Mouse (Mus musculus): ENCODE measurements at regions not wholly inside any gene's neighbourhood (a gene's known extent, or its start where the extent isn't known, plus 50 kb on each side); places are given as distances from the start of the nearest gene placed in this dataset.
A peak's percentile ranks its signal among the peaks of the same experiment; 100 is the strongest.

DNA sequence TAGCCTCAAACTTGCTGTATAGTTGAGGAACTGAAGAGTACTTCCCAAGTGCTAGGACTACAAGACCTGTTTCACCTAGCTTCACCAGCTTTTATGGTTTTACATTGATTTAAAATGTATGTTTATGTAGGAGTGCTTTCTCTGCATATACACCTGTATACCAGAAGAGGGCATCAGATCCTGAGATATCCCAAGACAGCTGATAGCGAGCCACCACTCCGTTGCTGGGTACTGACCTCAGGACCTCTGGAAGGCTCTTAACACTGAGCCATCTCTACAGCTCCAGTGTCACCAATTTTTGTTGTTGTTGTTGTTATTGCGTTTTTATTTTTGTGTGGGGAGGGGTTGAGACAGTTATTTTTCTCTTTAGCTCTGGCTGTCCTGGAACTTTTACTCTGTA lies 55.9 kb upstream of the Ddx3x start:
- TF ChIP-seq MAFK (IDR thresholded peaks at IDR 0.05; ENCODE audit: insufficient read depth, low read depth, low read length) (no peak), HCFC1 (IDR thresholded peaks at IDR 0.05; ENCODE audit: borderline replicate concordance, insufficient read depth, low read length) (no peak), ZNF384 (IDR thresholded peaks at IDR 0.05; ENCODE audit: low read depth, low read length) (no peak), ZC3H11A (IDR thresholded peaks at IDR 0.05; ENCODE audit: borderline replicate concordance, low read depth, low read length) (peak; percentile 93)
- Histone ChIP-seq H3K4me3 (ENCODE audit: insufficient read depth in 1 of 2, low read depth in 1 of 2, low read length in 2 of 2, poor library complexity in 1 of 2, severe bottlenecking in 1 of 2) (no peak overlapping the region), H3K27ac (ENCODE audit: insufficient read depth, low read depth, low read length, poor library complexity, severe bottlenecking) (no peak overlapping the region), H3K9ac (ENCODE audit: insufficient read depth, low read depth, low read length, poor library complexity, severe bottlenecking) (no peak overlapping the region), H3K36me3 (ENCODE audit: control insufficient read depth, insufficient read depth, low read length, poor library complexity, severe bottlenecking) (no peaks in the 10 kb centered on the region), H3K9me3 (ENCODE audit: control insufficient read depth, insufficient read depth, low read depth, low read length) (no peaks in the 10 kb centered on the region), H3K4me1 (ENCODE audit: control insufficient read depth in 2 of 2, insufficient read depth in 2 of 2, low read length in 2 of 2, poor library complexity in 1 of 2) (no peaks in the 10 kb centered on the region)
- DNase-seq (ENCODE audit: low read depth, low spot score): no peak
- in situ Hi-C loops (cut with MboI; ENCODE audit: low sequenced_read_pairs in 2 of 2, unreplicated experiment in 2 of 2): loop anchor here (25.0 kb wide), 5 partner anchors 237 to 538 kb away; partner anchors contain the start of genes Gpr82 (in 2 of the 2) and Nyx (in 2 of the 2)

- no peak for TF ChIP-seq MAFK (IDR thresholded peaks at IDR 0.05; ENCODE audit: insufficient read depth, low read depth, low read length)
- no peak for TF ChIP-seq ZNF384 (IDR thresholded peaks at IDR 0.05; ENCODE audit: low read depth, low read length)
- no peak for TF ChIP-seq CHD2 (IDR thresholded peaks at IDR 0.05; ENCODE audit: low read depth, low read length)
- TF ChIP-seq HCFC1 (IDR thresholded peaks at IDR 0.05; ENCODE audit: borderline replicate concordance, insufficient read depth, low read length): no peak
- TF ChIP-seq ZC3H11A (IDR thresholded peaks at IDR 0.05; ENCODE audit: borderline replicate concordance, low read depth, low read length): no peak
- DNase-seq (ENCODE audit: low read depth, low spot score): no peak
- no peak overlapping the region for H3K27ac ChIP-seq (ENCODE audit: insufficient read depth, low read depth, low read length, poor library complexity, severe bottlenecking)
- H3K9ac ChIP-seq (ENCODE audit: insufficient read depth, low read depth, low read length, poor library complexity, severe bottlenecking): no peak overlapping the region
- no peaks in the 10 kb centered on the region; a peak in 1 of 4 replicates for H3K4me1 ChIP-seq (ENCODE audit: control insufficient read depth in 2 of 2, insufficient read depth in 2 of 2, low read length in 2 of 2, poor library complexity in 1 of 2)
- H3K36me3 ChIP-seq (ENCODE audit: control insufficient read depth, insufficient read depth, low read length, poor library complexity, severe bottlenecking): no peaks in the 10 kb centered on the region
- no peaks in the 10 kb centered on the region for H3K9me3 ChIP-seq (ENCODE audit: control insufficient read depth, insufficient read depth, low read depth, low read length)
- no peak overlapping the region for H3K4me3 ChIP-seq (ENCODE audit: insufficient read depth in 1 of 2, low read depth in 1 of 2, low read length in 2 of 2, poor library complexity in 1 of 2, severe bottlenecking in 1 of 2)
- in situ Hi-C loops (cut with MboI; ENCODE audit: low sequenced_read_pairs in 2 of 2, unreplicated experiment in 2 of 2): loop anchor here (25.0 kb wide), 2 partner anchors 236 to 436 kb away; partner anchors contain the start of genes Gpr82 (in 2 of the 2) and Nyx (in 2 of the 2)
These were observed 54.3 kb upstream of the Ddx3x start for GRCm38 (mm10) chrX:13226429-13226828.

GRCm38 (mm10) chrX:13229891-13230614 lies 50.7 kb upstream of the Ddx3x start:
- no peak for DNase-seq (ENCODE audit: low read depth, low spot score)
- Histone ChIP-seq H3K27ac (ENCODE audit: insufficient read depth, low read depth, low read length, poor library complexity, severe bottlenecking) (peak overlapping the region; percentile 80; the same call in 1 of the 2 replicates), H3K4me1 (ENCODE audit: control insufficient read depth in 2 of 2, insufficient read depth in 2 of 2, low read length in 2 of 2, poor library complexity in 1 of 2) (no peaks in the 10 kb centered on the region; a peak in 1 of 4 replicates), H3K4me3 (ENCODE audit: insufficient read depth in 1 of 2, low read depth in 1 of 2, low read length in 2 of 2, poor library complexity in 1 of 2, severe bottlenecking in 1 of 2) (peak overlapping the region; percentile 53 to 68), H3K9me3 (ENCODE audit: control insufficient read depth, insufficient read depth, low read depth, low read length) (no peaks in the 10 kb centered on the region), H3K36me3 (ENCODE audit: control insufficient read depth, insufficient read depth, low read length, poor library complexity, severe bottlenecking) (no peaks in the 10 kb centered on the region), H3K9ac (ENCODE audit: insufficient read depth, low read depth, low read length, poor library complexity, severe bottlenecking) (peak overlapping the region; percentile 86)
- in situ Hi-C loops (cut with MboI; ENCODE audit: low sequenced_read_pairs in 2 of 2, unreplicated experiment in 2 of 2): loop anchor here (25.0 kb wide), 2 partner anchors 232 to 432 kb away; partner anchors contain the start of genes Gpr82 (in 2 of the 2) and Nyx (in 2 of the 2)
- TF ChIP-seq CHD2 (IDR thresholded peaks at IDR 0.05; ENCODE audit: low read depth, low read length) (no peak), ZC3H11A (IDR thresholded peaks at IDR 0.05; ENCODE audit: borderline replicate concordance, low read depth, low read length) (peak; percentile 25; the same call in 1 of the 2 replicates)

GRCm38 (mm10) chrX:13230615-13231179 lies 50.1 kb upstream of the Ddx3x start:
- TF ChIP-seq ZNF384 (IDR thresholded peaks at IDR 0.05; ENCODE audit: low read depth, low read length) (no peak), MAFK (IDR thresholded peaks at IDR 0.05; ENCODE audit: insufficient read depth, low read depth, low read length) (no peak), CHD2 (IDR thresholded peaks at IDR 0.05; ENCODE audit: low read depth, low read length) (no peak), HCFC1 (IDR thresholded peaks at IDR 0.05; ENCODE audit: borderline replicate concordance, insufficient read depth, low read length) (no peak), ZC3H11A (IDR thresholded peaks at IDR 0.05; ENCODE audit: borderline replicate concordance, low read depth, low read length) (no peak)
- Histone ChIP-seq H3K4me1 (ENCODE audit: control insufficient read depth in 2 of 2, insufficient read depth in 2 of 2, low read length in 2 of 2, poor library complexity in 1 of 2) (no peaks in the 10 kb centered on the region; a peak in 1 of 4 replicates), H3K36me3 (ENCODE audit: control insufficient read depth, insufficient read depth, low read length, poor library complexity, severe bottlenecking) (no peaks in the 10 kb centered on the region), H3K4me3 (ENCODE audit: insufficient read depth in 1 of 2, low read depth in 1 of 2, low read length in 2 of 2, poor library complexity in 1 of 2, severe bottlenecking in 1 of 2) (peak overlapping the region; percentile 53 to 68), H3K27ac (ENCODE audit: insufficient read depth, low read depth, low read length, poor library complexity, severe bottlenecking) (peak overlapping the region; percentile 80; the same call in 1 of the 2 replicates), H3K9me3 (ENCODE audit: control insufficient read depth, insufficient read depth, low read depth, low read length) (no peaks in the 10 kb centered on the region), H3K9ac (ENCODE audit: insufficient read depth, low read depth, low read length, poor library complexity, severe bottlenecking) (peak overlapping the region; percentile 86)
- peak; percentile 72 for DNase-seq (ENCODE audit: low read depth, low spot score)
- in situ Hi-C loops (cut with MboI; ENCODE audit: low sequenced_read_pairs in 2 of 2, unreplicated experiment in 2 of 2): loop anchor here (25.0 kb wide), 2 partner anchors 232 to 432 kb away; partner anchors contain the start of genes Gpr82 (in 2 of the 2) and Nyx (in 2 of the 2)
